Mouse (Mus musculus): ENCODE data around the gene Limk2. TPM values are rescaled to one million over a fixed set of nuclear protein-coding genes. Genes with fewer than 3 reads are reported as not detected.

The Limk2 gene
- polyA plus RNA-seq, 1 experiment from 2014 or later = 60.1 TPM

DNA sequence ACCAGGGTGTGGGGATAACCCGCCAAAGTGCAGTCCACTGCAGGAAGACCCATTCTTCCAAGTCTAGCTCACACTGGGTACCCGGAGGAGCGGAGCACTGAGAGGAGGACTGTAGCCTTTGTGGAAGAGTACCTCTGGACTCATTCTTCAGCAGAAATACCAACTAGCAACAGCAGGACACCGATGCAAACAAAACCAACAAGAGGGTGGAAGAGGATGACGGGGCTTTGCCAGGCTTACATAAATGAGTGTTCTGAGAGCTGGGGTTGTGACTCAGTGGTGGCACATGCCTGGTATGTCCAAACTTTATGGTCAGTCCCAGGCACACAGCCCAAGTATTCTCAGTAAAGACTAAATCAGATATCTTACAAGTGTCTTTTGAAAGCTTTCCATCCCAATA lies 107.9 kb downstream of the Limk2 start:
- Histone ChIP-seq H3K36me3 (peaks cover 67% of the 10 kb centered on the region), H3K4me2 (replicated peaks) (no peak overlapping the region), H3K9me3 (no peaks in the 10 kb centered on the region), H3K27me3 (replicated peaks) (no peaks in the 10 kb centered on the region), H3K4me3 (replicated peaks) (no peak overlapping the region), H3K27ac (no peak overlapping the region), H3K9ac (no peak overlapping the region), H3K4me1 (replicated peaks) (no peaks in the 10 kb centered on the region)
- 94% methylated on average over 5 of the region's 5 CpGs for WGBS
- no peak for ATAC-seq

DNA sequence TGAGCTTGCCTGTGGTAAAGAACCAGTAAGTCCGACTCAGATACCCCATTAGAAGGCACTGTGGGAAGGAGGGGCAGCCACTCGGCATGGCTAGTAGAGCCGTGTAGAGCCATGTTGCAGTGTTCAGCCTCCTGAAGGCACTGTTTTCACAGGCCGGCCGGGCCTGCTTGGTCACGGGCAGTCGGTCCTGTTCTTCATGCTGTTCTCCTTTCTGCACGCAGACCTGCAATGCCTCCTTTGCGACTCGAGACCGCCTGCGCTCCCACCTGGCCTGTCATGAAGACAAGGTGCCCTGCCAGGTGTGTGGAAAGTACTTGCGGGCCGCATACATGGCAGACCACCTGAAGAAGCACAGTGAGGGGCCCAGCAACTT lies 110.2 kb downstream of the Limk2 start:
- Histone ChIP-seq H3K9ac (no peak overlapping the region), H3K27me3 (replicated peaks) (no peaks in the 10 kb centered on the region), H3K4me2 (replicated peaks) (no peak overlapping the region), H3K36me3 (peaks cover 65% of the 10 kb centered on the region), H3K4me3 (replicated peaks) (no peak overlapping the region), H3K4me1 (replicated peaks) (peaks cover 16% of the 10 kb centered on the region), H3K9me3 (no peaks in the 10 kb centered on the region), H3K27ac (no peak overlapping the region)
- ATAC-seq = no peak
- 94% methylated on average over 14 of the region's 14 CpGs for WGBS

- Histone ChIP-seq H3K36me3 (peaks cover 64% of the 10 kb centered on the region), H3K4me1 (replicated peaks) (peaks cover 22% of the 10 kb centered on the region), H3K27ac (no peak overlapping the region), H3K4me3 (replicated peaks) (no peak overlapping the region), H3K4me2 (replicated peaks) (no peak overlapping the region), H3K27me3 (replicated peaks) (no peaks in the 10 kb centered on the region), H3K9me3 (no peaks in the 10 kb centered on the region), H3K9ac (no peak overlapping the region)
- ATAC-seq = no peak
- WGBS = 86% methylated on average over 10 of the region's 10 CpGs
Observed at GRCm38 (mm10) chr11:3297871-3298812, 110.8 kb downstream of the Limk2 start.

- Histone ChIP-seq H3K36me3 (peaks cover 47% of the 10 kb centered on the region), H3K4me2 (replicated peaks) (no peak overlapping the region), H3K9ac (no peak overlapping the region), H3K27ac (no peak overlapping the region), H3K27me3 (replicated peaks) (no peaks in the 10 kb centered on the region), H3K4me1 (replicated peaks) (peaks cover 29% of the 10 kb centered on the region), H3K4me3 (replicated peaks) (no peak overlapping the region), H3K9me3 (no peaks in the 10 kb centered on the region)
- WGBS = 60% methylated on average over 5 of the region's 5 CpGs
- no peak for ATAC-seq
Observed at GRCm38 (mm10) chr11:3296056-3296455, 112.9 kb downstream of the Limk2 start.

GRCm38 (mm10) chr11:3294641-3295040 lies 114.3 kb downstream of the Limk2 start:
- H3K27ac ChIP-seq = no peak overlapping the region
- 0 out of 2 replicates have a peak overlapping the region, but pooled peaks have one; percentile 4 for H3K4me3 ChIP-seq (replicated peaks)
- WGBS = 77% methylated on average over 2 of the region's 2 CpGs
- no peak for ATAC-seq
- no peaks in the 10 kb centered on the region for H3K9me3 ChIP-seq
- H3K36me3 ChIP-seq = peaks cover 41% of the 10 kb centered on the region
- H3K4me2 ChIP-seq (replicated peaks) = peak overlapping the region; percentile 98
- peaks cover 29% of the 10 kb centered on the region for H3K4me1 ChIP-seq (replicated peaks)
- no peak overlapping the region for H3K9ac ChIP-seq
- H3K27me3 ChIP-seq (replicated peaks) = no peaks in the 10 kb centered on the region

Other genes with a start within 250 kb of the Limk2 start
- gene Sfi1, start 215.7 kb downstream of the Limk2 start, polyA plus RNA-seq (2015; fragmentation: Nextera tagmentation; extraction: Ambion mirVana) = 12.3 and 13.0 TPM in 2 replicates
- 40.0 and 40.4 TPM in 2 replicates for gene Eif4enif1, start 206.8 kb downstream of the Limk2 start, polyA plus RNA-seq (2015; fragmentation: Nextera tagmentation; extraction: Ambion mirVana)
- gene Drg1, start 142.8 kb downstream of the Limk2 start, polyA plus RNA-seq (2015; fragmentation: Nextera tagmentation; extraction: Ambion mirVana) = 209 and 211 TPM in 2 replicates
- 34.2 and 36.1 TPM in 2 replicates for gene Patz1, start 120.3 kb downstream of the Limk2 start, polyA plus RNA-seq (2015; fragmentation: Nextera tagmentation; extraction: Ambion mirVana)
- gene Pik3ip1, start 78.8 kb downstream of the Limk2 start, polyA plus RNA-seq (2015; fragmentation: Nextera tagmentation; extraction: Ambion mirVana) = 8.5 and 8.7 TPM in 2 replicates
- gene Rnf185, start 43.2 kb upstream of the Limk2 start, polyA plus RNA-seq (2015; fragmentation: Nextera tagmentation; extraction: Ambion mirVana) = 31.1 and 31.2 TPM in 2 replicates
- gene Pla2g3, start 79.1 kb upstream of the Limk2 start, polyA plus RNA-seq (2015; fragmentation: Nextera tagmentation; extraction: Ambion mirVana) = 0.38 and 0.45 TPM in 2 replicates
- 4.2 and 4.6 TPM in 2 replicates for gene Inpp5j, start 95.6 kb upstream of the Limk2 start, polyA plus RNA-seq (2015; fragmentation: Nextera tagmentation; extraction: Ambion mirVana)
- 147 and 154 TPM in 2 replicates for gene Selenom, start 105.5 kb upstream of the Limk2 start, polyA plus RNA-seq (2015; fragmentation: Nextera tagmentation; extraction: Ambion mirVana)
- 78.3 and 79.6 TPM in 2 replicates for gene Smtn, start 131.4 kb upstream of the Limk2 start, polyA plus RNA-seq (2015; fragmentation: Nextera tagmentation; extraction: Ambion mirVana)
- gene Morc2a, start 240.0 kb upstream of the Limk2 start, polyA plus RNA-seq (2015; fragmentation: Nextera tagmentation; extraction: Ambion mirVana) = 20.9 and 21.1 TPM in 2 replicates